Mouse (Mus musculus): ENCODE data around the gene Arhgef2. TPM values are rescaled to one million over a fixed set of nuclear protein-coding genes. Genes with fewer than 3 reads are reported as not detected.
A peak's percentile ranks its signal among the peaks of the same experiment; 100 is the strongest.

The Arhgef2 gene
- polyA plus RNA-seq, 1 experiment: 210 TPM

GRCm38 (mm10) chr3:88619113-88620097, 13.6 kb downstream of the Arhgef2 start:
- Histone ChIP-seq H3K4me3 (ENCODE audit: insufficient read depth, low read length) (no peak overlapping the region), H3K27ac (ENCODE audit: insufficient read depth, low read length) (peak overlapping the region; percentile 45), H3K4me1 (ENCODE audit: control insufficient read depth, insufficient read depth, low read length) (peaks cover 6% of the 10 kb centered on the region; the same call in 1 of the 2 replicates)
- peak; percentile 45; the same call in 1 of the 2 replicates for TF ChIP-seq POLR2A (IDR thresholded peaks at IDR 0.05; ENCODE audit: low read depth, low read length)
- no peak for TF ChIP-seq CTCF (IDR thresholded peaks at IDR 0.05; ENCODE audit: borderline replicate concordance, insufficient read depth, low read length)

- Histone ChIP-seq H3K4me3 (ENCODE audit: insufficient read depth, low read length) (peak overlapping the region; percentile 72), H3K27ac (ENCODE audit: insufficient read depth, low read length) (peak overlapping the region; percentile 96), H3K4me1 (ENCODE audit: control insufficient read depth, insufficient read depth, low read length) (peaks cover 11% of the 10 kb centered on the region; the same call in 1 of the 2 replicates)
- TF ChIP-seq CTCF (IDR thresholded peaks at IDR 0.05; ENCODE audit: borderline replicate concordance, insufficient read depth, low read length) (no peak), POLR2A (IDR thresholded peaks at IDR 0.05; ENCODE audit: low read depth, low read length) (peak; percentile 21; the same call in 1 of the 2 replicates)
Observed at GRCm38 (mm10) chr3:88620146-88620991, 14.6 kb downstream of the Arhgef2 start.

DNA sequence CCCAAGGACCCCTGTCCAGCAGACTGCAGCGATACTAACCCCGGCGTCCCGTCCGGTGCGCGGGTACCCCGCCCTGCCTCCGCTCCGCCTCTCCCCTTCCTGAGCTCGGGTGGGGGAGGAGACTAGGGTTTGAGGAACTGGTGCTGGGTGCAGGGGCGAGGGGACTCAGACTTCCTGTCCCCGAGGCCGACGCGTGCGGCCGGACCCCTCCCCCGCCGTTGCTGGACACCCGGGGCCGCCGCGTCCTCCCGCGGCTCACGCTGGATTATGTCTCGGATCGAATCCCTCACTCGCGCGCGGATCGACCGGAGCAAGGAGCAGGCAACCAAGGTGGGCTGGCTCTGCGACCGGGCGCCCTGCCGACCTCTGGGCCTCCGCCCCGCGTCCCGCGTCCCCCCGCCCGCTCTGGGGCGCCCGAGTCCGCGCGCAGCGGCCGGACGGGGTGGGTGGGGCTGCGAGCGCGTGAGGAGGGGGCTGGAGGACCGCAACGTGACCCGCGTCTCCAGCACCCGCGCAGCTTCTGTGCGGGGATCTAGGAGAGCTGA, 15.3 kb downstream of the Arhgef2 start:
- TF ChIP-seq POLR2A (IDR thresholded peaks at IDR 0.05; ENCODE audit: low read depth, low read length) (peak; percentile 72), CTCF (IDR thresholded peaks at IDR 0.05; ENCODE audit: borderline replicate concordance, insufficient read depth, low read length) (no peak)
- Histone ChIP-seq H3K27ac (ENCODE audit: insufficient read depth, low read length) (peak overlapping the region; percentile 96), H3K4me3 (ENCODE audit: insufficient read depth, low read length) (peak overlapping the region; percentile 72), H3K4me1 (ENCODE audit: control insufficient read depth, insufficient read depth, low read length) (peaks cover 11% of the 10 kb centered on the region; the same call in 1 of the 2 replicates)

DNA sequence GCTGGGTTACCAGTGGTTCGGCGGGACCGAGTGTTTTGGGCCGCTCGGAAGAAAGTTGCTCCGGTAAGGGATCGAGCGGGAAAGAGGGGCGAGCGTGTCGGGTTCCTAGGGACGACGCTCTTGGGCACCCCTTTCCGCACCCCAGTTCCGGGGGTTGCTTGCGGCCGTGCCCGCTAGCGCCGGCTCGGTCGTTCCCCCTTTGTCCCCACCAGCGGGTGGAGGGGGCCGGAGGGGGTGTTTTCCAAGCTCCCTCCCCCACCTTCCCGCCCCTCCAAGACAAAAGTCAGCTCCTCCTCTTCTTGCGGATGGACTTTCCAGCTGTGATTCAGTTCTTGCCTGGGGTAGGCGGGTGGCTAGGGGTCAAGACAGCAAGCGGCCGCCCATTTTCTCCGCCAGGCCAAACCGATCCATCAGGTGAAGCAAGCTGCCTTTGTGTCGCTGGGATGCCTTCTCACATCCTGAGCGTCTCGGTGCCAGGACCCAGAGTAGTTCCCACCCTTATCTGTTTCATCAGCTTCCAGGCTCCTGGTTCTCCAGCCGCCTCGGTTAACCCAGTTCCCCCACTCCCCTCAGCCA, 15.9 kb downstream of the Arhgef2 start:
- Histone ChIP-seq H3K4me3 (ENCODE audit: insufficient read depth, low read length) (peak overlapping the region; percentile 72), H3K27ac (ENCODE audit: insufficient read depth, low read length) (peak overlapping the region; percentile 96), H3K4me1 (ENCODE audit: control insufficient read depth, insufficient read depth, low read length) (peaks cover 14% of the 10 kb centered on the region; the same call in 1 of the 2 replicates)
- TF ChIP-seq POLR2A (IDR thresholded peaks at IDR 0.05; ENCODE audit: low read depth, low read length) (peak; percentile 60), CTCF (IDR thresholded peaks at IDR 0.05; ENCODE audit: borderline replicate concordance, insufficient read depth, low read length) (no peak)

DNA sequence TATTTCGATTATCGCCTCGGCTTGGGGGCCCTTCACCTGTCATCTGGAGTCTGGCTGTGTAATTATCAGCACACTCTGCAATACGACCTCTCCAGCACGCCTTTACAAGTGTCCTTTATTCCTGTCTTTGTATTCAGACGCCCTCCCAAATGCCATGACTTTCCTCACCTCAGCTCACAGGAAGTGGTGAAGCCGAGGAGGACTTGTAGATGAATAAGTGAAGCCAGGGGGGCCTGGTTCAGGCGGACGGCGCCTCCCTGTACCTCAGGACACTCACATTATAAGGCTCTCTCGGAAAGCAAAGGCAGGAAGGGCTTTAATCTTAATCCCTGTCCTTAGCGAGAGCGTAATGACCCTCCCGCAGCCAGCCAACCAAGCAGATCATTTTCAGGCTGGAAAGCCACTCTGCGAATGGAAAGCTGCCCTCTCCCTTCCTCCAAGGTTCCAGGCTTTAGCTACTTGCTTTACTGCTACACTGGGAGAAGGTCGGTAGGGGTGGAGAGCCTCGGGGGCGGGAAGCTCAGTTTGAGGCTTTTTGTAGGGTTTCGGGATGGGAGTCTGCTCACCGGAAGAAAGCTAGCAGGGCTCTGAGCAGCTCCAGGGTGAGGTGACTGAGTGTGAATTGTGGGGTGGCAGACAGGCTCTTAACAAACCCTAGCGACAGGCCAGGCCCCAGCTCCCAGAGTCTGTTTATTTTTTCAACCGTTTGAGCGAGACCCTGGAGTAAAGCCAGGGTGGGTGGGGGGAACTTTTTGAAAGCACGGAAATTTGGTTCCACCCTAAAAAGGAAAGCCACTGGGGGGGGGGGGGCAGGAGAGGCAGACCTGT, 16.6 kb downstream of the Arhgef2 start:
- Histone ChIP-seq H3K27ac (ENCODE audit: insufficient read depth, low read length) (peak overlapping the region; percentile 96), H3K4me1 (ENCODE audit: control insufficient read depth, insufficient read depth, low read length) (peaks cover 14% of the 10 kb centered on the region; the same call in 1 of the 2 replicates), H3K4me3 (ENCODE audit: insufficient read depth, low read length) (peak overlapping the region; percentile 72)
- TF ChIP-seq CTCF (IDR thresholded peaks at IDR 0.05; ENCODE audit: borderline replicate concordance, insufficient read depth, low read length) (no peak), POLR2A (IDR thresholded peaks at IDR 0.05; ENCODE audit: low read depth, low read length) (peak; percentile 57)

- H3K4me3 ChIP-seq (ENCODE audit: insufficient read depth, low read length): peak overlapping the region; percentile 72
- peak; percentile 24; the same call in 1 of the 2 replicates for TF ChIP-seq POLR2A (IDR thresholded peaks at IDR 0.05; ENCODE audit: low read depth, low read length)
- no peak for TF ChIP-seq CTCF (IDR thresholded peaks at IDR 0.05; ENCODE audit: borderline replicate concordance, insufficient read depth, low read length)
- H3K4me1 ChIP-seq (ENCODE audit: control insufficient read depth, insufficient read depth, low read length): peaks cover 14% of the 10 kb centered on the region; the same call in 1 of the 2 replicates
- peak overlapping the region; percentile 96 for H3K27ac ChIP-seq (ENCODE audit: insufficient read depth, low read length)
Observed at GRCm38 (mm10) chr3:88622941-88623345, 17.2 kb downstream of the Arhgef2 start.

DNA sequence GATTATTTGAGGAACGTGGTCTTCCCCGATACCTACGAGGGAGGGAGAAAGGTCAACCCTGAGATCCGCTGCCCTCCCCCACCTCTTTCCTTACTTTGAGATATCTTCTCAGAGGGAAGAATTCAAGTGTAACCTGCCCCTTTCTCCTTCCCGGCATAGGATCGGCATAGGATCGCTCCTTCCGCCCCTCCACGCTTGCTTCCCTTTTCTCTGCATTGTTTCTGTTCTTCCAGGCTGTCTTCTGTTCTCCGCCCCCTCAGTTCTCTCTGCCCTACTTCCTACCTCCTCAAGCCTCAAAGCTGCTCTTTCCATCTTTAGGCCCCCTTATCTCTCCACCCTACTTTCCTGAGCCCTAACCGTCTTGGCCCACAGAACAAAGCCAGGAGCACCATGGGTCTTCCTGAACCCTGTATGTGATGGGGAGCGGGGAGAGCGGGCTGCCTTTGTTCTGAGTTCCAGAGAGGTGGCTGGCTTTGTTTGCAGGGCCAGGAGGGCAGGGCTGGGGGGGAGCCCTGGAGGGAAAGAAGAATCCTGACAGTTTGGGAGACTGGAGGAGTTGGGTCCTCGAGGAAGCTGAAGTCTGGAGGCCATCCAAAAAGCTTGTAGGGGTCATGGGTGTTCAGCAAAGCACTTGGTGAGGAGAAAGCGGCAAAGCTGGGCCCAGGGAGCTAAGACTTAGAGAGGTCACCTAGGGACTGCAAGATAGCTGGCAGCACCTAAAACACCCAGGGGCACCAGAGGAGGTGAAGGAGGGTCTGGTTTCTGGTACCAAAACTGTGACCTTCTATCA, 17.8 kb downstream of the Arhgef2 start:
- Histone ChIP-seq H3K27ac (ENCODE audit: insufficient read depth, low read length) (peak overlapping the region; percentile 96), H3K4me1 (ENCODE audit: control insufficient read depth, insufficient read depth, low read length) (peaks cover 15% of the 10 kb centered on the region; the same call in 1 of the 2 replicates), H3K4me3 (ENCODE audit: insufficient read depth, low read length) (peak overlapping the region; percentile 72)
- peak; percentile 26; the same call in 1 of the 2 replicates for TF ChIP-seq POLR2A (IDR thresholded peaks at IDR 0.05; ENCODE audit: low read depth, low read length)
- no peak for TF ChIP-seq CTCF (IDR thresholded peaks at IDR 0.05; ENCODE audit: borderline replicate concordance, insufficient read depth, low read length)

Data from embryonic fibroblast, embryonic 13.5 days (primary cell).